Mouse (Mus musculus) layer of hippocampus, adult 8-10 months (tissue): ENCODE data around the gene Cacna1a. TPM values are rescaled to one million over a fixed set of nuclear protein-coding genes. Genes with fewer than 3 reads are reported as not detected.

ENCODE experiments used
- DNase-seq, 2 experiments: peaks; one replicate each; pipeline ENCODE4 v3.0.0; 2022; ENCODE audit warnings: low spot score in 2 of 2
- total RNA-seq, 4 experiments: library from RNA; stranded (reverse); gene quantifications; 2 replicates each; pipeline ENCODE4 v1.2.4; 2022

The Cacna1a gene
- 100 to 1,000 TPM; 181 to 224 (median 200) TPM for total RNA-seq

- no peak for DNase-seq
Observed at GRCm38 (mm10) chr8:84388275-84388674, at the start of gene Cacna1a. TSS of gene Cacna1a (plus strand) at chr8:84388440.

GRCm38 (mm10) chr8:84338493-84338892 is 49.7 kb upstream of the Cacna1a start:
- no peak for DNase-seq

- DNase-seq, result no peak
Observed at GRCm38 (mm10) chr8:84339320-84339719, 48.9 kb upstream of the Cacna1a start.

- DNase-seq, result no peak
Observed at GRCm38 (mm10) chr8:84339867-84340266, 48.4 kb upstream of the Cacna1a start.

GRCm38 (mm10) chr8:84340671-84341070 is 47.6 kb upstream of the Cacna1a start:
- DNase-seq, result no peak

GRCm38 (mm10) chr8:84345493-84345892 is 42.7 kb upstream of the Cacna1a start:
- DNase-seq, result no peak

- no peak for DNase-seq
Observed at GRCm38 (mm10) chr8:84346421-84346820, 41.8 kb upstream of the Cacna1a start.

- no peak for DNase-seq
Observed at GRCm38 (mm10) chr8:84349526-84349925, 38.7 kb upstream of the Cacna1a start.

- DNase-seq, result no peak
Observed at GRCm38 (mm10) chr8:84350960-84351359, 37.3 kb upstream of the Cacna1a start.

- no peak for DNase-seq
Observed at GRCm38 (mm10) chr8:84356482-84356881, 31.8 kb upstream of the Cacna1a start.

- peak; percentile 51 to 80 for DNase-seq
Observed at GRCm38 (mm10) chr8:84357631-84358371, 30.4 kb upstream of the Cacna1a start.

- peak; percentile 38 to 79 for DNase-seq
Observed at GRCm38 (mm10) chr8:84363428-84364134, 24.7 kb upstream of the Cacna1a start.

GRCm38 (mm10) chr8:84365197-84365596 is 23.0 kb upstream of the Cacna1a start:
- no peak for DNase-seq

GRCm38 (mm10) chr8:84370972-84371371 is 17.3 kb upstream of the Cacna1a start:
- DNase-seq, result no peak

GRCm38 (mm10) chr8:84375038-84375437 is 13.2 kb upstream of the Cacna1a start:
- DNase-seq, result no peak

GRCm38 (mm10) chr8:84375803-84376202 is 12.4 kb upstream of the Cacna1a start:
- DNase-seq, result no peak

- no peak for DNase-seq
Observed at GRCm38 (mm10) chr8:84376564-84376963, 11.7 kb upstream of the Cacna1a start.

- no peak for DNase-seq
Observed at GRCm38 (mm10) chr8:84381676-84382075, 6.6 kb upstream of the Cacna1a start.

- DNase-seq, result no peak
Observed at GRCm38 (mm10) chr8:84388773-84389172, 533 bp downstream of the Cacna1a start.

- DNase-seq, result no peak
Observed at GRCm38 (mm10) chr8:84389173-84389572, 933 bp downstream of the Cacna1a start.

- no peak for DNase-seq
Observed at GRCm38 (mm10) chr8:84391611-84392010, 3.4 kb downstream of the Cacna1a start.

GRCm38 (mm10) chr8:84395751-84396457 is 7.7 kb downstream of the Cacna1a start:
- DNase-seq, result no peak
